26 mouse cellular contexts compared by ENCODE assay signal in the genomic region with DNA sequence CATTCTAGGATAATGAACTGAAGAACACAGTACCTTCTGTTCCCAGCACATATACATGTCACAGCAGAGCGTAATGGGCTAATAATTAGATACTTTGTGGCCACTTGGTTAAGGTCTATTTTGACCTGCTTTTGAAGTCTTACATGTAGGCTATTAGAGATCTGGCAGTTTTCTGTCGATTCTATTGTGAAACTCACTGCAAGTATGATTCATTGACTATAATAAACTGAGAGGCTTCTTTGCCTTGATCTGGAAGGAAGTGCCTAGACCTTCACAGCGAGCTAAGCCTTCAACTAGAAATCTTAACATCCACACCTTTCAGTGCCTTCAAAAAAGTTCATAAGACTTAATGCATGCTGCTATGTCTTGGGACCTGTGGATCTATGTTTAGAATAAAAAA.
A peak's percentile ranks its signal among the peaks of the same experiment; 100 is the strongest.
DNase-seq lines count a peak whose midpoint lies in the region; ATAC-seq and TF ChIP-seq lines count a peak whose summit lies in the region.
"Had no signal": no experiment of that assay in that cellular context is flagged by ENCODE, and none has a peak within 500 bp of the region (broad histone marks: within the 10 kb centered on the region; RNA-seq: fewer than 3 reads in every experiment).

No protein-coding gene starts in this region.

- no peaks in the 10 kb centered on the region for H3K27me3 ChIP-seq in lung, embryonic 16.5 days (ENCODE audit: control insufficient read depth, insufficient read depth, low read depth, low read length)
- no peaks in the 10 kb centered on the region for H3K27me3 ChIP-seq in myocyte (ENCODE audit: control insufficient read depth, insufficient read depth, insufficient read length)
- H3K27me3 ChIP-seq: CH12.LX; embryonic facial prominence, embryonic 12.5 days; forebrain, embryonic 13.5 days; forebrain, embryonic 15.5 days; Patski had no signal

- H3K79me2 ChIP-seq in myocyte (ENCODE audit: control insufficient read depth, insufficient read depth): no peaks in the 10 kb centered on the region

- no peak for TF ChIP-seq POLR2A in lung, adult 2 months (IDR thresholded peaks at IDR 0.05; ENCODE audit: borderline replicate concordance, extremely low read depth, low read depth, low read length)
- TF ChIP-seq POLR2A in myocyte (IDR thresholded peaks at IDR 0.05; ENCODE audit: insufficient read length, low read depth): no peak

- H3K9ac ChIP-seq in lung, embryonic 16.5 days (ENCODE audit: low read length): no peak overlapping the region
- H3K9ac ChIP-seq: embryonic facial prominence, embryonic 12.5 days; forebrain, embryonic 13.5 days; forebrain, embryonic 15.5 days; forebrain, postnatal 0 days had no signal

- no peak overlapping the region for H3K27ac ChIP-seq in lung, embryonic 16.5 days (ENCODE audit: low read length)
- H3K27ac ChIP-seq: embryonic facial prominence, embryonic 10.5 days; embryonic facial prominence, embryonic 12.5 days; forebrain, embryonic 13.5 days; forebrain, embryonic 15.5 days had no signal

- H3K36me3 ChIP-seq in lung, embryonic 16.5 days (ENCODE audit: control insufficient read depth, insufficient read depth, low read length): no peaks in the 10 kb centered on the region
- no peaks in the 10 kb centered on the region for H3K36me3 ChIP-seq in myocyte (ENCODE audit: control insufficient read depth, insufficient read depth)
- H3K36me3 ChIP-seq: embryonic facial prominence, embryonic 10.5 days; embryonic facial prominence, embryonic 12.5 days; forebrain, embryonic 15.5 days; G1E had no signal

- H3K4me1 ChIP-seq in lung, embryonic 16.5 days (replicated peaks; ENCODE audit: control insufficient read depth, insufficient read depth, low read length): no peaks in the 10 kb centered on the region
- no peaks in the 10 kb centered on the region for H3K4me1 ChIP-seq in lung, adult 2 months (ENCODE audit: control insufficient read depth, insufficient read depth, low read length)
- H3K4me1 ChIP-seq: forebrain, embryonic 15.5 days had no signal

- H3K4me3 ChIP-seq in lung, embryonic 16.5 days (ENCODE audit: low read length): no peak overlapping the region
- H3K4me3 ChIP-seq in lung, adult 2 months (replicated peaks; ENCODE audit: extremely low read depth, low read depth, low read length): no peak overlapping the region
- H3K4me3 ChIP-seq in myocyte: no peak overlapping the region
- H3K4me3 ChIP-seq: embryonic facial prominence, embryonic 10.5 days; embryonic facial prominence, embryonic 12.5 days; forebrain, embryonic 13.5 days; forebrain, embryonic 15.5 days had no signal

- no peak for TF ChIP-seq CTCF in lung, adult 2 months (IDR thresholded peaks at IDR 0.05; ENCODE audit: insufficient read depth, low read length)

- H3K4me2 ChIP-seq in lung, embryonic 16.5 days (ENCODE audit: low read depth, low read length): no peak overlapping the region
- H3K4me2 ChIP-seq in myocyte (ENCODE audit: low read depth): no peak overlapping the region
- H3K4me2 ChIP-seq: embryonic facial prominence, embryonic 12.5 days; forebrain, embryonic 13.5 days; forebrain, embryonic 15.5 days had no signal

- ATAC-seq in lung, embryonic 16.5 days (ENCODE audit: low read depth): peak; percentile 28; the same call in 1 of the 2 replicates
- ATAC-seq: activated CD4-positive, CD25-positive, alpha-beta regulatory T cell, adult 4 months; CD4-positive, CD25-positive, alpha-beta regulatory T cell, adult 4 months; forebrain, embryonic 13.5 days; forebrain, embryonic 15.5 days; forebrain, postnatal 0 days; Patski had no signal

- H3K9me3 ChIP-seq in lung, embryonic 16.5 days (ENCODE audit: control insufficient read depth, low read length): no peaks in the 10 kb centered on the region
- H3K9me3 ChIP-seq: embryonic facial prominence, embryonic 10.5 days; embryonic facial prominence, embryonic 12.5 days; forebrain, embryonic 13.5 days; forebrain, embryonic 15.5 days; G1E had no signal

- H3ac ChIP-seq in myocyte (ENCODE audit: control insufficient read depth, insufficient read length): no peak overlapping the region

- no peak for DNase-seq in lung, adult 2 months
- peak; percentile 40 for DNase-seq in retina, postnatal 1 day
- no peak for DNase-seq in retina, embryonic 14.5 days (ENCODE audit: low spot score)
- DNase-seq in Muller cell, postnatal 12 days (ENCODE audit: inconsistent ontology term): peak; percentile 37
- no peak for DNase-seq in thymus, postnatal 14 days
- no peak for DNase-seq in layer of hippocampus, adult 18-20 months (ENCODE audit: low spot score in 2 of 2)
- DNase-seq: adrenal gland, adult 8-10 months; adrenal gland, postnatal 14 days; adrenal gland, postnatal 36 days; cerebellum, adult 11-12 months; cerebellum, adult 2 months; cerebellum, adult 9-10 months; cerebellum, postnatal 10 days; cerebellum, postnatal 25 days; forebrain, postnatal 0 days had no signal

- WGBS in lung, embryonic 16.5 days: 63% methylated on average over 3 of the region's 3 CpGs
- WGBS in lung, adult 2 months: 65% methylated on average over 3 of the region's 3 CpGs

TF ChIP-seq in myocyte, 11 proteins besides CTCF, POLR2A, EP300 and RAD21:
- TF ChIP-seq E2F4 (IDR thresholded peaks at IDR 0.05; ENCODE audit: insufficient read depth) (no peak), CEBPB (IDR thresholded peaks at IDR 0.05; ENCODE audit: insufficient read depth, poor library complexity, severe bottlenecking) (peak; percentile 66)

Comparison
In these comparisons a context has a peak if more than half of its experiments do, and no peak if none do; other contexts are left out.
1. DNase-seq: peak in retina, postnatal 1 day (single experiment) and Muller cell, postnatal 12 days (single experiment); none in lung, adult 2 months (single experiment), retina, embryonic 14.5 days (single experiment), thymus, postnatal 14 days (single experiment) and layer of hippocampus, adult 18-20 months (0 of 2).